Mouse (Mus musculus): ENCODE data around the gene Rapsn. TPM values are rescaled to one million over a fixed set of nuclear protein-coding genes. Genes with fewer than 3 reads are reported as not detected.

Rapsn gene
- total RNA-seq, 1 experiment, result 1.1 TPM

- H3K4me1 ChIP-seq (ENCODE audit: control insufficient read depth in 2 of 2, insufficient read depth in 2 of 2, low read length in 2 of 2, poor library complexity in 1 of 2), result peaks cover 0 to 4% of the 10 kb centered on the region in 2 experiments; a peak in 1 of 4 replicates
- H3K9me3 ChIP-seq (ENCODE audit: control insufficient read depth, insufficient read depth, low read depth, low read length), result no peaks in the 10 kb centered on the region
- peak overlapping the region; percentile 77 to 85 for H3K4me3 ChIP-seq (ENCODE audit: insufficient read depth in 1 of 2, low read depth in 1 of 2, low read length in 2 of 2, poor library complexity in 1 of 2, severe bottlenecking in 1 of 2)
- peak overlapping the region; percentile 70 for H3K9ac ChIP-seq (ENCODE audit: insufficient read depth, low read depth, low read length, poor library complexity, severe bottlenecking)
- peaks cover 26% of the 10 kb centered on the region for H3K36me3 ChIP-seq (ENCODE audit: control insufficient read depth, insufficient read depth, low read length, poor library complexity, severe bottlenecking)
- TF ChIP-seq CHD2 (IDR thresholded peaks at IDR 0.05; ENCODE audit: low read depth, low read length) (no peak), ZC3H11A (IDR thresholded peaks at IDR 0.05; ENCODE audit: borderline replicate concordance, low read depth, low read length) (no peak), MAFK (IDR thresholded peaks at IDR 0.05; ENCODE audit: insufficient read depth, low read depth, low read length) (no peak), HCFC1 (IDR thresholded peaks at IDR 0.05; ENCODE audit: borderline replicate concordance, insufficient read depth, low read length) (no peak), ZNF384 (IDR thresholded peaks at IDR 0.05; ENCODE audit: low read depth, low read length) (no peak)
- in situ Hi-C loops (cut with MboI; ENCODE audit: low sequenced_read_pairs in 2 of 2, unreplicated experiment in 2 of 2), result no loop called here
- no peak overlapping the region for H3K27ac ChIP-seq (ENCODE audit: insufficient read depth, low read depth, low read length, poor library complexity, severe bottlenecking)
- DNase-seq (ENCODE audit: low read depth, low spot score), result no peak
Measured at GRCm38 (mm10) chr2:91053181-91053933, 17.9 kb downstream of the Rapsn start.

GRCm38 (mm10) chr2:91053934-91054382, 18.5 kb downstream of the Rapsn start, which contains the start of gene Psmc3:
Psmc3 (plus strand) TSS chr2:91054009.
- H3K4me3 ChIP-seq (ENCODE audit: insufficient read depth in 1 of 2, low read depth in 1 of 2, low read length in 2 of 2, poor library complexity in 1 of 2, severe bottlenecking in 1 of 2), result peak within 1 kb of the TSS; percentile 77 to 85
- no peaks in the 10 kb centered on the region for H3K9me3 ChIP-seq (ENCODE audit: control insufficient read depth, insufficient read depth, low read depth, low read length)
- H3K9ac ChIP-seq (ENCODE audit: insufficient read depth, low read depth, low read length, poor library complexity, severe bottlenecking), result peak within 1 kb of the TSS; percentile 85
- peak within 1 kb of the TSS; percentile 54 for H3K27ac ChIP-seq (ENCODE audit: insufficient read depth, low read depth, low read length, poor library complexity, severe bottlenecking)
- no peak for TF ChIP-seq CHD2 (IDR thresholded peaks at IDR 0.05; ENCODE audit: low read depth, low read length)
- TF ChIP-seq ZNF384 (IDR thresholded peaks at IDR 0.05; ENCODE audit: low read depth, low read length), result no peak
- TF ChIP-seq MAFK (IDR thresholded peaks at IDR 0.05; ENCODE audit: insufficient read depth, low read depth, low read length), result no peak
- peak; percentile 90 for TF ChIP-seq ZC3H11A (IDR thresholded peaks at IDR 0.05; ENCODE audit: borderline replicate concordance, low read depth, low read length)
- peak; percentile 92 for TF ChIP-seq HCFC1 (IDR thresholded peaks at IDR 0.05; ENCODE audit: borderline replicate concordance, insufficient read depth, low read length)
- H3K36me3 ChIP-seq (ENCODE audit: control insufficient read depth, insufficient read depth, low read length, poor library complexity, severe bottlenecking), result peaks cover 32% of the 10 kb centered on the region
- 0 out of 4 replicates have a peak, but pooled peaks cover 0 to 2% of the 10 kb centered on the region in 2 experiments for H3K4me1 ChIP-seq (ENCODE audit: control insufficient read depth in 2 of 2, insufficient read depth in 2 of 2, low read length in 2 of 2, poor library complexity in 1 of 2)
- DNase-seq (ENCODE audit: low read depth, low spot score), result peak; percentile 77
- in situ Hi-C loops (cut with MboI; ENCODE audit: low sequenced_read_pairs in 2 of 2, unreplicated experiment in 2 of 2), result no loop called here

- peaks cover 0 to 10% of the 10 kb centered on the region in 2 experiments; a peak in 2 of 4 replicates for H3K4me1 ChIP-seq (ENCODE audit: control insufficient read depth in 2 of 2, insufficient read depth in 2 of 2, low read length in 2 of 2, poor library complexity in 1 of 2)
- no peak for DNase-seq (ENCODE audit: low read depth, low spot score)
- in situ Hi-C loops (cut with MboI; ENCODE audit: low sequenced_read_pairs in 2 of 2, unreplicated experiment in 2 of 2), result no loop called here
- H3K9me3 ChIP-seq (ENCODE audit: control insufficient read depth, insufficient read depth, low read depth, low read length), result no peaks in the 10 kb centered on the region
- peaks cover 54% of the 10 kb centered on the region for H3K36me3 ChIP-seq (ENCODE audit: control insufficient read depth, insufficient read depth, low read length, poor library complexity, severe bottlenecking)
- TF ChIP-seq ZNF384 (IDR thresholded peaks at IDR 0.05; ENCODE audit: low read depth, low read length), result no peak
- TF ChIP-seq MAFK (IDR thresholded peaks at IDR 0.05; ENCODE audit: insufficient read depth, low read depth, low read length), result no peak
- no peak for TF ChIP-seq CHD2 (IDR thresholded peaks at IDR 0.05; ENCODE audit: low read depth, low read length)
- no peak for TF ChIP-seq HCFC1 (IDR thresholded peaks at IDR 0.05; ENCODE audit: borderline replicate concordance, insufficient read depth, low read length)
- TF ChIP-seq ZC3H11A (IDR thresholded peaks at IDR 0.05; ENCODE audit: borderline replicate concordance, low read depth, low read length), result no peak
- H3K27ac ChIP-seq (ENCODE audit: insufficient read depth, low read depth, low read length, poor library complexity, severe bottlenecking), result no peak overlapping the region
- no peak overlapping the region for H3K4me3 ChIP-seq (ENCODE audit: insufficient read depth in 1 of 2, low read depth in 1 of 2, low read length in 2 of 2, poor library complexity in 1 of 2, severe bottlenecking in 1 of 2)
- no peak overlapping the region for H3K9ac ChIP-seq (ENCODE audit: insufficient read depth, low read depth, low read length, poor library complexity, severe bottlenecking)
Measured at GRCm38 (mm10) chr2:91058435-91058834, 23.0 kb downstream of the Rapsn start.

GRCm38 (mm10) chr2:91059376-91059775, 24.0 kb downstream of the Rapsn start:
- in situ Hi-C loops (cut with MboI; ENCODE audit: low sequenced_read_pairs in 2 of 2, unreplicated experiment in 2 of 2), result no loop called here
- H3K9ac ChIP-seq (ENCODE audit: insufficient read depth, low read depth, low read length, poor library complexity, severe bottlenecking), result no peak overlapping the region
- DNase-seq (ENCODE audit: low read depth, low spot score), result no peak

More at GRCm38 (mm10) chr2:91059376-91059775, 24.0 kb downstream of the Rapsn start:
- no peak overlapping the region for H3K27ac ChIP-seq (ENCODE audit: insufficient read depth, low read depth, low read length, poor library complexity, severe bottlenecking)
- H3K9me3 ChIP-seq (ENCODE audit: control insufficient read depth, insufficient read depth, low read depth, low read length), result no peaks in the 10 kb centered on the region
- TF ChIP-seq ZNF384 (IDR thresholded peaks at IDR 0.05; ENCODE audit: low read depth, low read length), result no peak
- no peak for TF ChIP-seq ZC3H11A (IDR thresholded peaks at IDR 0.05; ENCODE audit: borderline replicate concordance, low read depth, low read length)
- no peak for TF ChIP-seq HCFC1 (IDR thresholded peaks at IDR 0.05; ENCODE audit: borderline replicate concordance, insufficient read depth, low read length)
- TF ChIP-seq CHD2 (IDR thresholded peaks at IDR 0.05; ENCODE audit: low read depth, low read length), result no peak
- no peak for TF ChIP-seq MAFK (IDR thresholded peaks at IDR 0.05; ENCODE audit: insufficient read depth, low read depth, low read length)
- H3K4me1 ChIP-seq (ENCODE audit: control insufficient read depth in 2 of 2, insufficient read depth in 2 of 2, low read length in 2 of 2, poor library complexity in 1 of 2), result peaks cover 0 to 10% of the 10 kb centered on the region in 2 experiments; a peak in 2 of 4 replicates
- no peak overlapping the region for H3K4me3 ChIP-seq (ENCODE audit: insufficient read depth in 1 of 2, low read depth in 1 of 2, low read length in 2 of 2, poor library complexity in 1 of 2, severe bottlenecking in 1 of 2)
- H3K36me3 ChIP-seq (ENCODE audit: control insufficient read depth, insufficient read depth, low read length, poor library complexity, severe bottlenecking), result peaks cover 55% of the 10 kb centered on the region
